Mouse (Mus musculus) layer of hippocampus, postnatal 36 days (tissue): ENCODE measurements around the gene Amn. TPM values are rescaled to one million over a fixed set of nuclear protein-coding genes. Genes with fewer than 3 reads are reported as not detected.

Experiments used
- DNase-seq, 2 experiments: peaks; one replicate each; pipeline ENCODE4 v3.0.0; 2022
- total RNA-seq, 2 experiments: library from RNA; stranded (reverse); gene quantifications; 2 replicates each; pipeline ENCODE4 v1.2.3; 2021

Gene Amn
- total RNA-seq, 2 experiments from 2014 or later: 2.8 to 4.7 TPM

DNA sequence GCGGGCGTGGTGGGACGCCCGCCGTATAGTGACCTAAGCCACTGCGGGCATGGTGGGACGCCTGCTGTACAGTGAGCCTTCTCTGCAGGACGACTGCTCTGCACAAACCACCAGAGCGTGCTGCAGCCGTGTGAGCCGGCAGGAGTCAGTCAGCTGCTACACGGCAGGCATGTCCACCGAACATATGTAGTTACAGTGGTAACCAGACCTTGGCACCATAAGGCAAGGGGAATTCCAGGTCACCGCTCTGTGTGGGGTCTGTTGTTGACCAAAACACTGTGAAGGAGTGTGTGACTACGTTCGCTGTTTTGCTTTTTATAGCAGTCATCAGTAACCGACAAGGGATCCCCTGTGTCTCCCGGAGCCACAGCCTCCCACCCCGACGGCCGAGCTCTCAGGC lies 53.6 kb downstream of the Amn start:
- DNase-seq: no peak

DNA sequence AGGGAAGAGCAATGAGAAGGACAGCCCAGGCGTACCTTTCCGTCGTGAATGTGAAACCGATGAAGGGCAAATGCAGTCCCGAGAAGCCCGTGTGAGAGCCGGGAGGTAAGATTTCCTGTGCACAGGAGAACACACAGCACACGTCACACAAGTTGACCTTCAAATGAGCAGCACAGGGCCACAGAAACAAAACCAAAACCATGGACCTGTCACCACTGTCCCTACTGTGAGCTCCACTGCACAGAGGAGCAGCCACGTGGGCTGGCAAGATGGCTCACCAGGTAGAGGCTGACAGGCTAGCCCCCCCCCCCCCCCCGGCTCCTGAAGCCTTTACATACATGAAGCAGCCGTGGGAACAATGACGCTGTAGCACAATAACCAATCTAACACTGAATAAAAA lies 54.1 kb downstream of the Amn start:
- DNase-seq: no peak

DNA sequence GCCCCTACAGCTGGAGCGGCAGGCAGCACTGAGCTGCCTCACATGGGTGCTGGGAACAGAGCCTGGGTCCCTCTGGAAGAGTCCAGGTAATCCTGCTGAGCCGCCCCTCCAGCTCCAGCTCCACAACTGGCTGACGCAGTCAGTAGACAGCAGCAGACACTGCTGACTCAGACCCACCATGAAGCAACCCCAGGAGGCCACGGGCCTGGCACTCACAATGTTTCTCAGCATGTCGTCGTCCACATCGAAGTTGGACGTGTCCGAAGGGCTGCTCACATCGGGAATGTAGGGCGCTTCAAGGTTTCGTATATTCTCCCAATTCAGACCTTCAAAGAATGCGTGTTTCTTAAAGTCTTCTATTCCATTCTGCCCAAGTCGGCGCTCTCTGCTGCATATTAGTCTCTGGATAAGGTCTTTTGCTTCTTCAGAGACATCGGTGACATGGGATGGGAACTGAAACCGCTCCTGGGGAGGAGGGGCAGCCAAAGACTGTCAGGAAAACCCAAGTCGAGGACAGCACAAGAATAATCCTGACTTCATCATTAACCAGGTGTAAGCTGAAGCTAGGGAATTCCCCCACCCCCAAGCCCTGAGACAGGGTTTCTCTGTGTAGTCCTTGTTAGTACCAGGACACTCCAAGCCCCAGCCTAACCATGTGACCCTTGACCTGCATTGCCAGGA lies 55.0 kb downstream of the Amn start:
- DNase-seq: no peak

Other genes starting within 250 kb of the Amn start
- gene Rcor1, start 231.7 kb upstream of the Amn start, total RNA-seq: 10 to 100 TPM; 18.2 to 18.3 TPM
- 10 to 100 TPM; 71.9 to 86.6 TPM for gene Traf3, start 104.7 kb upstream of the Amn start, total RNA-seq
- gene 4930595D18Rik, start 86.6 kb upstream of the Amn start, total RNA-seq: not detected
- 100 to 1,000 TPM; 112 to 115 TPM for gene Cdc42bpb, start 106.6 kb downstream of the Amn start, total RNA-seq
- 1 to 10 TPM in 1 of 2 experiments, not detected in 1; 1.2 TPM for gene Lbhd2, start 135.7 kb downstream of the Amn start, total RNA-seq
- gene Exoc3l4, start 145.9 kb downstream of the Amn start, total RNA-seq: 1 to 10 TPM; 3.3 to 5.5 TPM
- gene Tnfaip2, start 171.4 kb downstream of the Amn start, total RNA-seq: 1 to 10 TPM in 1 of 2 experiments, under 1 TPM in 1; 0.40 to 1.0 TPM
- 1 to 10 TPM; 5.5 to 7.8 TPM for gene Gm266, start 214.7 kb downstream of the Amn start, total RNA-seq